Mouse (Mus musculus): ENCODE results near the gene Cyp2j12.
"Not testable (repeated sequence)": the region's sequence is repeated elsewhere in the genome, so short reads cannot be mapped to it uniquely, and the experiment has no call there.

The Cyp2j12 gene

DNA sequence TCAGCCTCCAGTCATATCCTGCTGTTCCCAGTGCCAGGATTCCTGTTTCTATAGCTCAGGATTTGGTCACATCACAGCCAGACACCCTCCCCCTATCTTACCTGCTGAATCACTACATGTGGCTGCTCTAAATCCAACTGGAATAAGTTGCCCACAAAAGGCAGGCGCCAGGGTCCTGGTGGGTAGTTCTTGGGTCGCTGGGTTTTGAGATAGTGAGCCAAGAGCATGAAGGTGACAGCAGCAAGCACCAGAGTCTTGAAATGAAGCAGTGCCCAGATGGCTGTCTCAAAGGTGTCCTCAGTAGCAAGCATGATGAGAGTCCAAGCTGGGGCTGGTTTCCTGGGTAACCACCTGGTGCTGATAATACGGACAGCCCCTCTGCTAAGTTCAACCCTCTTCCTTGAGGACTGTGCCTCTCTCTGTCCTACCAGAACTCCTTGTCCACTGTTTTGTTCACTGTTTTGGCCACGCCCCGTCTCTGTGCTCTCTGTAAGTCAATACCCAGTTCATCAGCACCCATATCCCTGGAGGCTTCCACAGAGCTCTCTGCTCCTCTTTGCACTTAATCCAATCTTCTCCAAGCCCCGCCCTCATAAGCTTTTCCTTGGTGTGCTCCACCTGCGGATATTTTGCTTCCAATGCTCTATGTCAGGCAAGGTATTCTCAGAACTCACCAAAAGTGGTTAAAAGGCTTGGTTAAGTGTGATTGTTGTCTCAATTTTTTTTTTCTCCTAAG lies at the start of gene Cyp2j12:
Gene Cyp2j12, minus strand, starts transcription at position 421 of the 736 bp plus-strand sequence.
- no peak for DNase-seq (ENCODE audit: low spot score)

- not testable (repeated sequence) for DNase-seq (ENCODE audit: low spot score)
Measured at GRCm38 (mm10) chr4:96189321-96189720, 48.4 kb upstream of the Cyp2j12 start.

GRCm38 (mm10) chr4:96188671-96189070 lies 47.7 kb upstream of the Cyp2j12 start:
- not testable (repeated sequence) for DNase-seq (ENCODE audit: low spot score)

DNA sequence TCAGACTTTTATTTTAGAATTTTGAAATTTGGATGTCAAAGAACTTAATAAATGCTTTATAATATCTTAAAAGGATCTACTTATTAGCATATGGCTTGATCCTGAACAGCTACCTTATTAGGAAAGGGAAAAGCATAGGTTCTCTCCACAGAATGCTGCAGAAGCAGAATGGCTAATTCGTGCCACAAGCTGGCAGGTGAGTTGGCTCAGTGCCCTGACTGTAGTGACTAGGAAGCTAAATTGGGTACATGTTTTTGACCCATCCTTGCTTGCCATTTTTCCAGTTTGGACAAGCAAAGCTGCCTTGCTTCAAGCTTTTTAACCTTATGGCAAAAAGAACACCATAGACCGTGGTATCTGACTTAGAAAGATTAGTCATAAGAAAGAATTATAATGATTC lies 47.2 kb upstream of the Cyp2j12 start:
- DNase-seq (ENCODE audit: low spot score): not testable (repeated sequence)

- DNase-seq (ENCODE audit: low spot score): not testable (repeated sequence)
Measured at GRCm38 (mm10) chr4:96184716-96185115, 43.8 kb upstream of the Cyp2j12 start.

DNA sequence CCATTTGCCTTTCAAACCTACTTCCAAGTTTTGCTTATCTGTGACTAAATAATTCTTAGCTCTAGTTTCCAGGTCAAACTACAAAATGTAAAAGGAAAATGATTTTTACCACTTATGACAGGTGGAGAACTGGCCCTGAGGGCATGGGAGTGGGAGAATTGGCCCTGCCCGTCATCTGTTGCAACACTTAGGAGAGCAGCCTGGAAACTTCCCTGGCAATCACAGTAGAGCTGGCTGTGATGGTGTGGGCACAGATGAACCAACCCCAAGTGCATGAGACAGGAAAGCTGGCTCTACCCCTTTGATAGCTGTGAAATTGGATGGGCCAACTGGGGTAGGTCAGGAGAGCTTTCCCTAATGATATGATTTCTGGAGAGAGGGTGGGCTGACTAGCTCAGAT lies 21.9 kb upstream of the Cyp2j12 start:
- no peak for DNase-seq (ENCODE audit: low spot score)

- no peak for DNase-seq (ENCODE audit: low spot score)
Measured at GRCm38 (mm10) chr4:96161575-96161974, 20.6 kb upstream of the Cyp2j12 start.

DNA sequence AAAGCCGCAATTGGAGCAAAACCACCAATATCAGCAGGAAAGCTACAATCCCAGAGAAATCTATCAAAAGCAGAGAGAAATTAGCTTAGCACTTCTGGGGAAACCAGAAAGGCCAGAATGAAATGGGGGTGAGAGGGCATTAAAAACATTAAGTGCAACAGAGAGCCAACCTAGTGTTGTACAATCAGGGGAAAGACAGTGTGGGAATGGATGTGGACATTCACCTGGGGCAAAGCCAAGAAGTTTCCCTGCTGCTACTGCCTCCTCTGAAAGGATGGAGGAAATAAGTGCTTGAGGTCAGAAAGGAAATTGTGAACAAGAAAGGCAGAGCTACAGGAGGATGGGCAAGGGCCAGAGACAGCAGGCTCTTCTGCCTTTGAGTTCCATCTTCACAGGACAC lies 1.7 kb downstream of the Cyp2j12 start:
- no peak for DNase-seq (ENCODE audit: low spot score)

DNA sequence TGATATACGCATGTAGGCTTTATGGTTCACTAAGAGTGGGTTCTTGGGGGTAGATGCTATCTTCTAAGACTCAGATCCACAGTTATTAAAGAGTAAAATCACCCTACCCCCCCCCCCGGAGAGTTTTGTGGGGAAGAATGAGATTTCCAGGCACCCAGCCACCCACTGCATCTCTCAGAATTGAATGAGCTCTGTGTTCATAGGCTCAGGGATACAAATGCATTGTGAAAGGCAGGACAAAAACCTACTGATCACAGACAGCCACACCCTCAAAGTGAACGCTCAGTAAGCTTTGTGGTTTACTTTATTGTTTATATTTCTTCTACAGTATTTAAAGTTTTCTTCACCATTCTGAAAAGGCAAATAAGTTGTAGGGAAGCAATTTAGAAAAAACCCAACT lies 6.7 kb downstream of the Cyp2j12 start:
- no peak for DNase-seq (ENCODE audit: low spot score)

DNA sequence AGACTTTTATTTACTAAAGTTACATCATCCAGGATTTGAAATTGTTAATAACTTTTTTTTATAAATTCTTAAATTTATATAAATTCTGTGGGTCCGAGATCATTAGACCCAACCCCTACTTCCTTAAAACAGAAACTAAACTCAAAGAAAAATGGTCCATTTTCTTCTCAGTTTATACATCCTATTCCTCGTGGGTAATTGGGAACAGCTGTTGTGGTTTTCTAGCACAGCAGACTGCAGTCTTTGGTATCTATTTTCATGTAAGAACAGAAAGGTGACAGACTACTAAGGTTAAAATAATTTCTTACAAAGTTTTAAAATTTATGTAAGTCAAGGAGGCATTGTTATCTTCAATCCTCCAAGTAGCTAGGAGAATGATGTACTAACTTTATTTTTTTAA lies 44.1 kb downstream of the Cyp2j12 start:
- no peak for DNase-seq (ENCODE audit: low spot score)

DNA sequence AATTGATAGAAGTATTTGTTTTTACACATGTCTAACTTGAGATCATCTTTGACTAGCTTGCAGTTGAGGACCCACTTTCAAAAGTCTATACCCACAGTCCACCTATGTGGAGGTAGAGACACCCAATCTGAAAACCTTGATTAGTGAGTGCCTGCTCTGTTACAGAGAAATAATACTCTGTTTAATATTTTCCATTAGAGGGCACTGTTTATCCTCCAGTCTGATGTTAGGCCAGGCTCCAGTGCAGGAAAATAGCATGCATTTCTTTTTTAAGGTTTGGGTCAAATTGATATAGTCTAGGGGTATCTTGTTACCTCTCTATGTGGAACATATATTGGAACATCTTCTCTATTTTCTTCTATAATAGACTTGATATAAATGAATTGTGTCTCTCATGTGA lies 49.1 kb downstream of the Cyp2j12 start:
- no peak for DNase-seq (ENCODE audit: low spot score)

DNA sequence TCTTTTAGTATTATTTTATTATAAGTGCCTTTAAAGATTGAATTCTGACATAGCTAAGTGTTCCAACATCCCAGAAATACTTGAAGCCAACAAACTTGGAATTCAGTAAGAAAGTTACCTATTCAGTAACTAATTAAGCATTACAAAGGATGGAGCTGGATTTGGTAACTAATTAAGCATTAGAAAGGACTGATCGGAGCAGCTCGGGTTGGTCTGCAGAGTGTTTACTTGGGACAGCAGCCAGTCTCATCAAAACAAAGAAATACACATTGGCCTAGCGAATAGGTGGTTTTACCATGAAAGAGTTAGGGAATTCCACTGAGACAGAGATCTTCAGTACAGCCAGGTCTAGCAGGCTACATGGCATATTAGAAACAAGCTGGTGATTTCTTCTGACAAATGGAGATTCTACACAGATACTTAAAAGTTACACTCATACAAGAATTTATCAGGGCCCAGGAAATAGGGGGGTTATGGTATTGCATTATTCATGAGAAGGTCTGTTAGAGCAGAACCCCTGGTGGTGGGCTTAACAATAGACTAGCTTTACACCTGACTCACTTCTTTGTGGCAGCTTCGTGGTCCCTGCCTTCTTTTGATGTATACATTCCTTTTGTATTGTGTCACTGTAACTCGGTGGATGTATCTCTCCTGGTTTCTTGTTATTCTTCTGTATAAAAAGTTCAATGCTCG lies 51.5 kb downstream of the Cyp2j12 start:
- DNase-seq (ENCODE audit: low spot score): not testable (repeated sequence)

- no peak for DNase-seq (ENCODE audit: low spot score)
Measured at GRCm38 (mm10) chr4:96078308-96078707, 62.6 kb downstream of the Cyp2j12 start.

DNA sequence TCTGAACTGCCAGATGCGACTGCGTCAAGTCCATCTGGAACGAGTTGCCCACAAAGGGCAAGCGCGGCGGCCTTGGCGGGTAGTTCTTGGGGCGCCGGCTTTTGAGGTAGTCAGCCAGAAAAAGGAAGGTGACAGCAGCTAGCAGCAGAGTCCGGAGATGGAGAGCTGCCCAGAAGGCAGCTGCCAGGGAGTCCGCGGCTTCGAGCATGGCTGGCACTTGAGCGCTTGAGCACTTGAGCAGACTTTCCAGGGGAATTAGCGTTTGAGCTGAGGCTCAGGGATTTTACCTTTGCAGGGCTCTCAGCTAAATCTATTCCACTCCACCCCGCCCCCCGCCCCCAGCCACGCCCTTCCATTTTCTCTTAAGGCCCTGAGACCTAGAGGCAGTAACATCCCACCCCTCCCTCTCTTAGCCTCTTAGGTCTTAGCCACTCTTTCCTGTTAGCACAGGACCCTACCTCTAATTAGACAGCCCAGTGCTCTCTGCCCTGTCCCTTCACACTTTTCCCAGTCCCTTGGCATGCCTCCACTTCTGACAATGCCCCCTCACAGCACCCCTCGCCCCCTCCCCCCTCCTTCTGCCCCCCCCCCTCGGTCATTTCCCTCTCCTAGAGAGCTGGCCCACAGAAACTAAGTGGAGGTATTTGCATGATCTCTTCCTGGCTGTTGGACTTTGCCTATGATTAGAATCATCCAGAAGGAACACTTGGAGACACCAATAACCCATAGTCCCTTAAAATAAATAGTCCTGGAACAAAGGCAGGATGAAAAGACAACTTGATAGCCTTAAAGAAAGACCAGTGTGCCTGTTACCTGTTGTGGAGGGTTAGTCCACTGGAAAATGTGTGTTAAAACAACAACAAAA lies 63.5 kb downstream of the Cyp2j12 start, which contains the start of gene Cyp2j13:
Gene Cyp2j13, minus strand, starts transcription at position 286 of the 865 bp plus-strand sequence.
- DNase-seq (ENCODE audit: low spot score): no peak

DNA sequence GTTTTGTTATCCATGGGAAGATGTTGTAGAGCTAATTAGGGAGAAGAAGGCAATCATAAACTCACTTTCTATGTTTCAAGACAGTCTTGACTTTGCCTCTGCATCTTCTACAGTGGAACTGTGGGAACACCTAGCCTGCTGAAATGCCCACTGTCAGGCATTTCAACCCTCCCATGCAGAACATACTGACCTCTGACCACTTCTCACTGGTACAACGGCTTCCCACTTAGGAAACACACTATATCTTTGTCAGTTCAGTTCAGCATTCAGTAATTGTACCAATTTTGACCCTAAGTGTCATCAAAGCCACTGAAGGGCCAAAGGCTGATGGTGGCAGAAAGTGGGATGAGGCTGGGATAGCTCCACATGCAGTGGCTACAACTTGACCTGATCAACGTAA lies 78.9 kb downstream of the Cyp2j12 start:
- no peak for DNase-seq (ENCODE audit: low spot score)

DNA sequence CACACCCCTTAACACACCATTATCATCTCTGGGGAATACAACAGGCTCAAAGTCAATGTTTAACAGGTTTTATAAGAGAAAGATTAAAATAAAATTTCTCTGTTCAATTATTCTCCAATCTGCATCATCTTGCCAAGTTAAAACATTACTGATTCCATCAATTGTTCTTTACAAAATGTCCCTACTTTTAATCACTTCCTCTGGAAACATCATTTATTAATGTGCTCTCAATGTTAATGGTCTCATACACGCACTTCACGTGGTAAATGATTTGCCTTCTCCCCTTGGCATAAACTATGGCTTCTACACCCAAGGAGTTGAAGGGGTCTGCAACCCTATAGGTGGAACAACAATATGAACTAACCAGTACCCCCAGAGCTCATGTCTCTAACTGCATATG lies 80.8 kb downstream of the Cyp2j12 start:
- no peak for DNase-seq (ENCODE audit: low spot score)

Data from lung, postnatal 25 days (tissue).